Comparison of ENCODE assay signal across 8 mouse cellular contexts in the genomic region with DNA sequence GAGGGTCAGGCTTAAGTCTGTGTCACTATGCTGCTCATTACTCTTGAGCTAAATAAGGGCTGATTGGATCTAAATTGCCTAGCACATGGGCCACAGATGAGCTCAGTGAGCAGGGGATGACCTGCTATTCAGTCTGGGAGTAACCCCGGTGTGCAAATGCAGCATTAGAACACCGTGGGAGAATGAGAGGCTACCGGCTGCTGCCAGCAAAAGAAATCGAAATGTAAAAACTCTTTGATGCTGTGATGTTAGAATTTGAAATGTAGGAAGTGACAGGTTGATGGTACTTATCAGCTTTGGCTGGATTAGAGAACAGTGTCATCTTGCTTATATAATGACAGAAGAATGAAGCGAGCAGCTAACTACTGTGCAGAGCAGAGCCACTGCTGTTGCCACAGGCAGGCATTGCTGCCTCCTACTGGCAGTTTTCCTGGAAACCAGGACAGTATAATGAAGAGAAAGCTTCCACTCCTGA. TPM values are rescaled to one million over a fixed set of nuclear protein-coding genes. Genes with fewer than 3 reads are reported as not detected.
A peak's percentile ranks its signal among the peaks of the same experiment; 100 is the strongest.
DNase-seq lines count a peak whose midpoint lies in the region; ATAC-seq and TF ChIP-seq lines count a peak whose summit lies in the region.

No protein-coding gene starts in this region.

- no peak overlapping the region for H3K4me2 ChIP-seq in liver, embryonic 11.5 days
- H3K4me2 ChIP-seq in midbrain, embryonic 12.5 days (replicated peaks): 0 out of 2 replicates have a peak overlapping the region, but pooled peaks have one; percentile 3
- H3K4me2 ChIP-seq in stomach, postnatal 0 days (replicated peaks; ENCODE audit: low read depth): no peak overlapping the region

- TF ChIP-seq POLR2A in liver, adult 2 months (IDR thresholded peaks at IDR 0.05; ENCODE audit: extremely low read depth, insufficient read depth, low read length): no peak
- no peak for TF ChIP-seq POLR2A in cerebellum, adult 2 months (IDR thresholded peaks at IDR 0.05; ENCODE audit: borderline replicate concordance, insufficient read depth, low read length)

- DNase-seq in liver, adult 2 months (ENCODE audit: extremely low read depth, low read depth, low spot score): peak; percentile 29
- DNase-seq in liver, embryonic 11.5 days (ENCODE audit: low spot score): no peak
- DNase-seq in cerebellum, adult 2 months: peak; percentile 50 to 70
- peak; percentile 50 to 60 for DNase-seq in frontal cortex, postnatal 14 days (ENCODE audit: low spot score in 2 of 2)
- peak; percentile 70 for DNase-seq in layer of hippocampus, adult 11-12 months (ENCODE audit: low spot score)
- peak; percentile 30 for DNase-seq in stomach, postnatal 0 days (ENCODE audit: low spot score)
- no peak for DNase-seq in ovary, postnatal 10 days (ENCODE audit: low spot score)

- no peaks in the 10 kb centered on the region for H3K36me3 ChIP-seq in liver, adult 2 months (ENCODE audit: control insufficient read depth, insufficient read depth, low read length)
- no peaks in the 10 kb centered on the region for H3K36me3 ChIP-seq in liver, embryonic 11.5 days (ENCODE audit: control insufficient read depth, insufficient read depth, low read length)
- no peaks in the 10 kb centered on the region for H3K36me3 ChIP-seq in midbrain, embryonic 12.5 days
- no peaks in the 10 kb centered on the region for H3K36me3 ChIP-seq in stomach, postnatal 0 days (ENCODE audit: control insufficient read depth, insufficient read depth, low read length)

- TF ChIP-seq EP300 in stomach, postnatal 0 days (optimal IDR thresholded peaks at IDR 0.05): no peak

- H3K4me3 ChIP-seq in liver, adult 2 months (ENCODE audit: insufficient read depth, low read depth, low read length): no peak overlapping the region
- no peak overlapping the region for H3K4me3 ChIP-seq in liver, embryonic 11.5 days (ENCODE audit: low read depth, low read length)
- no peak overlapping the region for H3K4me3 ChIP-seq in cerebellum, adult 2 months (replicated peaks; ENCODE audit: insufficient read depth, low read depth, low read length)
- H3K4me3 ChIP-seq in midbrain, embryonic 12.5 days: no peak overlapping the region
- H3K4me3 ChIP-seq in stomach, postnatal 0 days (ENCODE audit: low read depth, low read length): no peak overlapping the region

- no peak overlapping the region for H3K9ac ChIP-seq in liver, adult 2 months (ENCODE audit: low read depth, low read length)
- H3K9ac ChIP-seq in liver, embryonic 11.5 days (ENCODE audit: low read depth, low read length): no peak overlapping the region
- H3K9ac ChIP-seq in midbrain, embryonic 12.5 days (replicated peaks): no peak overlapping the region
- H3K9ac ChIP-seq in stomach, postnatal 0 days (ENCODE audit: low read length): no peak overlapping the region

- no peaks in the 10 kb centered on the region for H3K27me3 ChIP-seq in liver, adult 2 months (ENCODE audit: control insufficient read depth, insufficient read depth, low read length)
- no peaks in the 10 kb centered on the region for H3K27me3 ChIP-seq in liver, embryonic 11.5 days (replicated peaks; ENCODE audit: control insufficient read depth, insufficient read depth, low read length)
- H3K27me3 ChIP-seq in cerebellum, adult 2 months (ENCODE audit: control insufficient read depth, insufficient read depth, low read length): no peaks in the 10 kb centered on the region
- no peaks in the 10 kb centered on the region for H3K27me3 ChIP-seq in midbrain, embryonic 12.5 days
- H3K27me3 ChIP-seq in stomach, postnatal 0 days (ENCODE audit: control insufficient read depth, insufficient read depth, low read length): no peaks in the 10 kb centered on the region

- H3K9me3 ChIP-seq in liver, embryonic 11.5 days (ENCODE audit: control insufficient read depth, low read length): no peaks in the 10 kb centered on the region
- no peaks in the 10 kb centered on the region for H3K9me3 ChIP-seq in midbrain, embryonic 12.5 days
- no peaks in the 10 kb centered on the region for H3K9me3 ChIP-seq in stomach, postnatal 0 days (ENCODE audit: control insufficient read depth, low read length)

- TF ChIP-seq CTCF in liver, adult 2 months (IDR thresholded peaks at IDR 0.05; ENCODE audit: low read depth, low read length): peak; percentile 64
- TF ChIP-seq CTCF in cerebellum, adult 2 months (IDR thresholded peaks at IDR 0.05; ENCODE audit: borderline replicate concordance, insufficient read depth, low read depth, low read length): peak; percentile 58
- TF ChIP-seq CTCF in stomach, postnatal 0 days (IDR thresholded peaks at IDR 0.05; ENCODE audit: low read depth): peak; percentile 64

- no peaks in the 10 kb centered on the region for H3K79me2 ChIP-seq in liver, adult 2 months (ENCODE audit: control insufficient read depth, insufficient read depth, low read length)

- no peaks in the 10 kb centered on the region for H3K4me1 ChIP-seq in liver, adult 2 months (ENCODE audit: control insufficient read depth, insufficient read depth, low read length)
- no peaks in the 10 kb centered on the region for H3K4me1 ChIP-seq in liver, embryonic 11.5 days (replicated peaks; ENCODE audit: control insufficient read depth, insufficient read depth, low read length)
- peaks cover 5% of the 10 kb centered on the region; the same call in 1 of the 2 replicates for H3K4me1 ChIP-seq in cerebellum, adult 2 months (ENCODE audit: control insufficient read depth, insufficient read depth, low read length)
- peaks cover 10% of the 10 kb centered on the region; the same call in 1 of the 2 replicates for H3K4me1 ChIP-seq in midbrain, embryonic 12.5 days
- no peaks in the 10 kb centered on the region for H3K4me1 ChIP-seq in stomach, postnatal 0 days (replicated peaks; ENCODE audit: control insufficient read depth, insufficient read depth)

- ATAC-seq in liver, embryonic 11.5 days (replicated peaks; ENCODE audit: low FRiP score): no peak
- ATAC-seq in midbrain, embryonic 12.5 days (ENCODE audit: low FRiP score, low read depth): peak; percentile 97
- no peak for ATAC-seq in stomach, postnatal 0 days (ENCODE audit: low FRiP score, low TSS enrichment)

- no peak overlapping the region for H3K27ac ChIP-seq in liver, adult 2 months (replicated peaks; ENCODE audit: insufficient read depth, low read depth, low read length)
- H3K27ac ChIP-seq in liver, embryonic 11.5 days (ENCODE audit: low read depth, low read length): no peak overlapping the region
- H3K27ac ChIP-seq in cerebellum, adult 2 months (ENCODE audit: insufficient read depth, low read length): no peak overlapping the region
- H3K27ac ChIP-seq in midbrain, embryonic 12.5 days (replicated peaks): peak overlapping the region; percentile 46
- no peak overlapping the region for H3K27ac ChIP-seq in stomach, postnatal 0 days (replicated peaks)

- WGBS in liver, adult 2 months: 72% methylated on average over 5 of the region's 5 CpGs
- 77% methylated on average over 5 of the region's 5 CpGs for WGBS in liver, embryonic 11.5 days
- WGBS in cerebellum, adult 2 months: 26% methylated on average over 5 of the region's 5 CpGs
- 29% methylated on average over 5 of the region's 5 CpGs for WGBS in midbrain, embryonic 12.5 days
- WGBS in stomach, postnatal 0 days: 69% methylated on average over 5 of the region's 5 CpGs

RNA-seq across cellular contexts. Expression of a gene that starts 48.5 kb away (rescaled TPM):
- 2.8 and 4.2 TPM in 2 replicates for total RNA-seq in liver, adult 2 months (2014; rRNA removed)
- polyA plus RNA-seq in liver, adult 2 months (2012; rRNA removed): 0.89 and 0.92 TPM in 2 replicates
- polyA plus RNA-seq in liver, embryonic 11.5 days (2014; fragmentation: Nextera tagmentation; extraction: Ambion mirVana): 46.7 and 47.2 TPM in 2 replicates
- 1.0 and 1.1 TPM in 2 replicates for polyA plus RNA-seq in cerebellum, adult 2 months (2012; rRNA removed)
- polyA plus RNA-seq in midbrain, embryonic 12.5 days (2016; fragmentation: Nextera tagmentation; extraction: Ambion mirVana): 29.9 and 33.5 TPM in 2 replicates
- 7.1 and 7.3 TPM in 2 replicates for polyA plus RNA-seq in stomach, postnatal 0 days (2015; fragmentation: Nextera tagmentation; extraction: Ambion mirVana)

Comparison
In these comparisons a context has a peak if more than half of its experiments do, and no peak if none do; other contexts are left out.
1. DNase-seq: peak in liver, adult 2 months (single experiment), cerebellum, adult 2 months (2 of 2), frontal cortex, postnatal 14 days (2 of 2), layer of hippocampus, adult 11-12 months (single experiment) and stomach, postnatal 0 days (single experiment); none in liver, embryonic 11.5 days (single experiment) and ovary, postnatal 10 days (single experiment).
2. Peak in every context shown above with its lines, with median percentiles within 50 percentile points of each other: CTCF ChIP-seq.